Mouse (Mus musculus): ENCODE measurements around the gene Rpgrip1. TPM values are rescaled to one million over a fixed set of nuclear protein-coding genes. Genes with fewer than 3 reads are reported as not detected.

Gene Rpgrip1
- polyA plus RNA-seq, 1 experiment, result 0.05 TPM

DNA sequence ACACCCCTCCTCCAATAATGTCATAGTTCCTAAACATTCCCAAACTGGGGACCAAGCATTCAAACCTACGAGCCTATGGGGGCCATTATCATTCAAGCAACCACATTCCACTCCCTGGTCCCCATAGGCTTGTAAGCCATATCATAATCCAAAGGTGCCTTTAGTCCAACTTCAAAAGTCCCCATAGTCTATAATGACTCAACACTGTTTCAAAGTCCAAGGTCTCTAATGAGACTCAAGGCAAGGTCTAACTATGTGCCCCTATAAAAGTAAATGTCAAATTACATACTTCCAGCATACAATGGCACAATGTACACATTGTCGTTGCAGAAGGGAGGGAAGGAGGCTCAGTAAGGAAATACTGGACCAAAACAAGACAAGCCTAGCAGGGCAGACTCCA, 44.5 kb downstream of the Rpgrip1 start:
- no peak for TF ChIP-seq GATA1 (IDR thresholded peaks at IDR 0.05; ENCODE audit: low read length)

DNA sequence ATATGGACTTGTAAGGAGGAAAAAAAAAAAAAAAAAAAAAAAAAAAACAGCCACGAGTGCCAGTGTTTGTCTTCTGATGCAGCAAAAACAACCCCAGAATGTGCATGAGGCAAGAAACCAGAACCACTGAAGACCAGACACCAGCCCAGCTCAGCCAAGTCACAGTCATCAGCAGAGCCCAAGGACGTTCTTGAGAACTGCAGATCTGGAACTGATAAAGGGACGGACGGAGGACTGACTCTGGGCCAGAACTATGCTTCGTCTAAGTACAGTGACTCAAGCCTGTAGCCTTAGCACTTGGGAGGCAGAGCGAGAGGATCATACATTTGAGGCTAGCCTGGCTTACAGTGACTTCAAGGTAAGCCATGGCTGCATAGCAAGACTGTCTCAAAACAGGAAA, 50.4 kb downstream of the Rpgrip1 start:
- no peak for TF ChIP-seq GATA1 (IDR thresholded peaks at IDR 0.05; ENCODE audit: low read length)

DNA sequence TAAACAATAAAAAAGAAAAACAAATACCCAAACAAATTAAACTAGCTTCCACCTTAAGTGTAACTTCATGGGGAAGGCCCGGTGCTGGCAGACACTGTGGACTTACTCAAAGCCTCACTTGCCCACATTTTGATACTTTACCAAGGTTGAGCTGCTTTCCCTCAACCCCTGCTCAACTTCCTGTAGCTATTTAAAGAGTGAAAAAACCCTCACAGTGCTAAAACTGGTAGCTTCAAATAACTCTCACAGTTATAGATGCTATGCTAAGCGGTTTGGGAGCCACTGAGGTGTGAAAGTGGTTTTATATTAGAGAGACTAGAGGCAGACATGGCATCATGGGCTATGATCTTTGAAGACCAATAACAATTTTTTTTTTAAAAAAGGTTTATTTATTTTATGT, 56.1 kb downstream of the Rpgrip1 start:
- no peak for TF ChIP-seq GATA1 (IDR thresholded peaks at IDR 0.05; ENCODE audit: low read length)

DNA sequence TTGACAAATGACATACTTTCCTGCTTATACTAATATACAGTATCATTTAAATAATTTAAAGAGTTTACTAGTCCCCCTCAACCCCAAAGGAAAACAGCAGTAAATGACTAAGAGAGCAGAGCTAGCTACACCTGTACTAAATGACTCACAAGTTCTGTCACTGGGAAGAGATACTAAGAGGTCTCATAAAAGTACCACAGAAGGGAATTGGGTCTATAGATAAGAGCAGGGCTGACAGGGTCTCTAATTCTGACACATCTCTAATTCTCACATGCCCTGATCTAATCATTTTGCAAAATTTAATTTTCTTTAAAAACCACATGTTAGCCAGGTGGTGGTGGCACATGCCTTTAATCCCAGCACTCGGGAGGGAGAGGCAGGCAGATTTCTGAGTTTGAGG, 78.3 kb downstream of the Rpgrip1 start:
- no peak for TF ChIP-seq GATA1 (IDR thresholded peaks at IDR 0.05; ENCODE audit: low read length)

DNA sequence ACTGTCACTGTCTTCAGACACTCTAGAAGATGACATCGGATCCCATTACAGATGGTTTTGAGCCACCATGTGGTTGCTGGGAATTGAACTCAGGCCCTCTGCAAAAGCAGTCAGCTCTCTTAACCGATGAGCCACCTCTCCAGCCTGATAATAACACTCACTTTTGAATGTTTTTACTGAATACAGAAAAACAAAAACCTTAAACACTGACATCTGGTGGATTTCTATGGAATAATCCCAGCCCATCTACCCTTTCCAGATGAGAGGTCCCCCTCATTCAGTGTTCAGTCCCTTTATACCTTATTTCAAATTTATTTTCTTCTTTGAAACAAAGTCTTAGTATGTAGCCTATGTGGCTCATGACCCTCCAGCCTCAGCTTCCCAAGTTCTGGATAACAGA, 79.0 kb downstream of the Rpgrip1 start:
- no peak for TF ChIP-seq GATA1 (IDR thresholded peaks at IDR 0.05; ENCODE audit: low read length)

DNA sequence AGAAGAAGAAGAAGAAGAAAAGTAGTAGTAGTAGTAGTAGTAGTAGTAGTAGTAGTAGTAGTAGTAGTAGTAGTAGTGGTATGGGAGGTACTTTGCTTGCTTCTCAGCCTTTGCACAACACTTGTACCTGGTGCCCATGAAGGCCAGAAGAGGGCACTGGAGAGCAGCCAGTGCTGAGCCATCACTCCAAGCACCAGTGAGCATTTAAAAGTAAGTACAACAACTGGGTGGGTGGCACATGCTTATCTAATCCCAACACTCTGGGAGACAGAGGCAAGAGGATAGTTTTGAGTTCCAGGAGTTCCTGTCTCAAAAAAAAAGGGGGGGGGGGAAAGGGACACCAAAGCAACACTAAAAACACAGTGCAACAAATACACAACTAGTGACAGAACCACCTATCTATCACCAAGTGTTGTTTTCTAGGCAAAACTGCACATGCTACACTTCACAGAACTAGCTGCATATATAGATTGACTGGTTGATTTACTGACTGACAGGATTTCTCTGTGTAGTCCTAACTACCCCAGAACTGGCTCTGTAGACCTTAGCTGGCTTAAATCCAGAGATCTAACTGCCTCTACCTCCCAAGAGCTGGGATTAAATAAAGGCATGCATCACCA, 80.3 kb downstream of the Rpgrip1 start:
- TF ChIP-seq GATA1 (IDR thresholded peaks at IDR 0.05; ENCODE audit: low read length), result peak; percentile 7

DNA sequence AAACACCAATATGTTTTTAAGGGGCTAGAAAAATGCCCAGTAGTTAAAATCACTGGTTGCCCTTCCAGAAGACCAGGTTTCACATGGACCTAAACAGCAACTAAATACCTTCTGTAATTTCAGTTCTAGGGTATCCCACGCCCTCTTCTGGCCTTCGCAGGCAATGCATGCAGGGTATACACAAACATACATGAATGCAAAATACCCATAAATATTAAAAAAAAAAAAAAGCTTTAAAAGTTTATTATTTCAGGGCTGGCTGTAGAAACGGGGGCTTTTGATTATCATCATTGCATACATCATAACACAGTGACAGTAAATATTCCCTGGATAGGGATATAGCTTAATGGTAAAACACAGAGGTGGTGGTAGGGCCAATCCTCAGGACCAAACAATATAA, 85.2 kb downstream of the Rpgrip1 start:
- TF ChIP-seq GATA1 (IDR thresholded peaks at IDR 0.05; ENCODE audit: low read length), result no peak

DNA sequence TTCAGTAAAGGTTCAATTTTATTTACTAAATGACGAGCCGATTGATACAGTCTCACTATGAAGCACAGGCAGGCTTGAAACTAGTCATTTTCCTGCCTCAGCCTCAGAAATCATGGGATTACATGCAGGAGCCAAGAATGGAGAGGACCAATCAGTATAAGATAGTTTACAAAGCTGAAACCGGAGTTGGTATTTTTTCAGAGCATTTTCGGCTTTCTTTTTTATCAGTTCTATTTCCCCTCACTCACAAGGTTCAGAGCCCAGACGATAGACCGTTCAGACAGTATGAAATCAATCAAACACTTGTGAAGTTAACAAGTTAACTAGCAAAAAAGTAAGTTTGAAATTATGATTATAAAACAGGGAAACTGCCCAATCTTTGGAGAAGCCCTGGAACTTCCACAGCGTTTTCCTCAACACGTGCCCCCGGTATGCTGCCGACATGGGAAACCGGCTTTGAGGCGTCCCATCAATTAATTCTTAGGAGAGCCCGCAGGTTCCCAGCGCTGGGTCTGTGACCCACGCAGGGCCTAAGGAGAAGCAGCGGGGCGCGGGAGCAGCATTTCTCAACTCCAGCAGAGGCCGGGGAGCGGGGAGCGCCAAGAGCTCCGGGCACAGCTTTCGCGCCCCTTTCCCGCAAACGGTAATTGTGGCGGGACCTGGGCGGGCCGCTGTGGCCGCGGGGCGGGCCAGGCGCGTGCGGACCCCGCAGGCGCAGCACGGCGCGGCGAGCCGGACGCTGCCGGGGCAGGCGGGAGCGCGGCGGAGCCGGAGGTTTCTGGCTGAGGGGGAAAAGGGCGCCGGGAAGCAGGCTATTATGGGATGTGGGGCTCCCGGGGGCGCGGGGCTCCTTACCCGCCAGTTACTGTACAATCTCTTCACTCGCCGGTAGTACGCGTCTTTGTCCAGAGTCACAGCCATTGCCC, 86.0 kb downstream of the Rpgrip1 start:
- TF ChIP-seq GATA1 (IDR thresholded peaks at IDR 0.05; ENCODE audit: low read length), result no peak

DNA sequence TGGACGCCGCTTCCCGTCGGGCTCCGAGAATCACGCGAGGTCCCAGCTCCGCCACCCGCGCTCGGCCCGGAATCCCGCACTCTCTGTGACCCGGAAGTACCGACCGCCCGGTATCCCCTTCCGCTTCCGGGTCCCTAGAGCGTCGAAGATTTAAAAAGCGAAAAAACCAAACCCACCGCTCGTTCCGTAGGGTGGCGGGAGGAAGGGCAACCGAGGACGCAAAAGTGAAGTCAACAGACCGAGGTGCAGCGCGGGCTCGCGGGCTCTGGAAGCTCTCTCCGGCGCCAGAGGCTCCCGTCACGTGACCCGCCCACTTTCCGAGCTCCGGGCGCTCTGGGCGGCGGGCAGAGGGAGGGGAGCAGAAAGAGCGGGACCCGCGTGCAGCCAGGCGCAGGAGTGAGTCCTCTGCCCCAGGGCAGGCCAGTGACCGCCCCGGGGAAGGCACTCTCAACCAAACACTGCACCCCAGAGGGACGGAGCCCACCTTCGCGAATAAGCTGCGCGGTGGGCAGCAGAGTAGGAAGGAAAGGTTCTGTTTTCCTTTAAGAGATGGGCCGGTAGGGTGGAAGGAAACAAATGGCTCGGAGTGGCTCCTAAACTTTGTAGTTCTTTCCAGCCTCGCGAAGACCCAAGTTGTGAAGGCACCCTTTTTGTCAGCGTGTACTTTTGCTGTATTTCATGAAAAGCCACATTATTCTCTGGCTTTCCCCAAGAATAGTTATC, 86.8 kb downstream of the Rpgrip1 start, which contains the start of gene Supt16:
Gene Supt16, minus strand, starts transcription at position 261 of the 723 bp plus-strand sequence.
- TF ChIP-seq GATA1 (IDR thresholded peaks at IDR 0.05; ENCODE audit: low read length), result no peak

DNA sequence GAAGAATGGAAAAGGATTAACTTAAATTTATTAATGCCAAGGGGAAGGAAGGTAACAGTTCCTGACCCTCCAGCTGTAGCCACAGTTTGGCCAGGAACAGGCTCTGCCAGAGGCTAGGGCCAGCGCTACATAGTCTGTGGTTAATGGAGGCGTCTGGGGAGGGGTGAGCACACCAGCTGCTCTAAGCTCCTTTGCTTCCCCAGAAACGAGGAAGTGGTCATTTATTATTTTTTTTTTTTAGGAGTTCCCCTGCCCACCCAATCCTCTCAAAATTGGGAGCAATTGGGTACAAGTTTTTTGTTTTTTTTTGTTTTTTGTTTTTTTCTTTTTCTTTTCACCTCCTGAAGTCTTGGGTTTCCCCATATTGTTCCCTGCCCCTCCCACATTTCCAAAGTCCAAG, 87.6 kb downstream of the Rpgrip1 start:
- TF ChIP-seq GATA1 (IDR thresholded peaks at IDR 0.05; ENCODE audit: low read length), result no peak

DNA sequence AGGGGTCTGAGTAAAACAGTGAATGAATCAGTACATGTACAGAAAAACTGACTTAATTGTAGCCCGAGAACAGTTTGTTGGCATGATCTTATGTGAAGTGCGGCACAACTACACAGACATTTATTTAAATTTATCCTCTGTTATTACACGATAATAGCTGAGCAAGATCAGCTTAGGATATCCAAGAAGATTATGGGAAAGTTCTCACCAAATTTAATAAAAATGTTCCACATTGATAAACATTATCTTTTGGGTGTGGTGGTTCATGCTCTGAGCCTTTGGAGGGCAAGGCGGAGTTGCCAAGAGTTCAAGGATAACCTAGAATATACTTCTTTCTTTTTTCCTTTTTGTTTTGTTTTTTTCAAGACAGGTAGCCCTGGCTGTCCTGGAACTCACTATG, 88.9 kb downstream of the Rpgrip1 start:
- no peak for TF ChIP-seq GATA1 (IDR thresholded peaks at IDR 0.05; ENCODE audit: low read length)

Other genes starting within 250 kb of the Rpgrip1 start
- gene Mettl17, start 225.9 kb upstream of the Rpgrip1 start, polyA plus RNA-seq (2012), result 13.1 and 21.0 TPM in 2 replicates
- gene Slc39a2, start 217.8 kb upstream of the Rpgrip1 start, polyA plus RNA-seq (2012), result not detected in 2 replicates
- gene Ndrg2, start 196.5 kb upstream of the Rpgrip1 start, polyA plus RNA-seq (2012), result not detected in 2 replicates
- gene Tppp2, start 192.3 kb upstream of the Rpgrip1 start, polyA plus RNA-seq (2012), result not detected in 2 replicates
- gene Rnase13, start 187.9 kb upstream of the Rpgrip1 start, polyA plus RNA-seq (2012), result not detected in 2 replicates
- gene Arhgef40, start 126.0 kb upstream of the Rpgrip1 start, polyA plus RNA-seq (2012), result 28.7 and 40.6 TPM in 2 replicates
- gene Tmem253, start 95.0 kb upstream of the Rpgrip1 start, polyA plus RNA-seq (2012), result not detected in 2 replicates
- 59.0 and 77.2 TPM in 2 replicates for gene Zfp219, start 90.0 kb upstream of the Rpgrip1 start, polyA plus RNA-seq (2012)
- gene Olfr221, start 68.2 kb upstream of the Rpgrip1 start, polyA plus RNA-seq (2012), result not detected in 2 replicates
- gene Hnrnpc, start 6.7 kb upstream of the Rpgrip1 start, polyA plus RNA-seq (2012), result 13.3 and 19.0 TPM in 2 replicates
- gene Supt16, start 86.7 kb downstream of the Rpgrip1 start, polyA plus RNA-seq (2012), result 28.6 and 37.7 TPM in 2 replicates
- gene Chd8, start 147.1 kb downstream of the Rpgrip1 start, polyA plus RNA-seq (2012), result 15.3 and 19.5 TPM in 2 replicates
- gene Tox4, start 168.4 kb downstream of the Rpgrip1 start, polyA plus RNA-seq (2012), result 40.4 and 52.5 TPM in 2 replicates
- 0.36 and 0.48 TPM in 2 replicates for gene Rab2b, start 168.8 kb downstream of the Rpgrip1 start, polyA plus RNA-seq (2012)
- 10.4 and 13.1 TPM in 2 replicates for gene Mettl3, start 194.4 kb downstream of the Rpgrip1 start, polyA plus RNA-seq (2012)
- 13.7 and 15.2 TPM in 2 replicates for gene Sall2, start 218.1 kb downstream of the Rpgrip1 start, polyA plus RNA-seq (2012)
- gene Olfr1513, start 245.7 kb downstream of the Rpgrip1 start, polyA plus RNA-seq (2012), result not detected in 2 replicates

All from G1E-ER4 (cell line).